Mouse (Mus musculus) E14TG2a.4 (cell line): ENCODE data around the gene Pigp.

Source experiments
- CTCF ChIP-seq: conservative IDR thresholded peaks from 2 replicates; pipeline ENCODE4 v1.5.1; 2014; ENCODE audit warnings: low read length
- NANOG ChIP-seq: IDR thresholded peaks from 2 replicates; pipeline ENCODE4 v1.6.1; 2014; ENCODE audit warnings: borderline replicate concordance, low read length, mixed read lengths
- POU5F1 ChIP-seq: IDR thresholded peaks from 2 replicates; pipeline ENCODE4 v1.6.1; 2014; ENCODE audit warnings: low read length, borderline replicate concordance

- TF ChIP-seq CTCF (no peak), POU5F1 (no peak), NANOG (no peak)
Observed at GRCm38 (mm10) chr16:94309025-94309424, 62.6 kb downstream of the Pigp start.
